Mouse (Mus musculus): ENCODE measurements around the gene Gm45717. TPM values are rescaled to one million over a fixed set of nuclear protein-coding genes. Genes with fewer than 3 reads are reported as not detected.

Gm45717 gene
- polyA plus RNA-seq, 1 experiment, result not detected

DNA sequence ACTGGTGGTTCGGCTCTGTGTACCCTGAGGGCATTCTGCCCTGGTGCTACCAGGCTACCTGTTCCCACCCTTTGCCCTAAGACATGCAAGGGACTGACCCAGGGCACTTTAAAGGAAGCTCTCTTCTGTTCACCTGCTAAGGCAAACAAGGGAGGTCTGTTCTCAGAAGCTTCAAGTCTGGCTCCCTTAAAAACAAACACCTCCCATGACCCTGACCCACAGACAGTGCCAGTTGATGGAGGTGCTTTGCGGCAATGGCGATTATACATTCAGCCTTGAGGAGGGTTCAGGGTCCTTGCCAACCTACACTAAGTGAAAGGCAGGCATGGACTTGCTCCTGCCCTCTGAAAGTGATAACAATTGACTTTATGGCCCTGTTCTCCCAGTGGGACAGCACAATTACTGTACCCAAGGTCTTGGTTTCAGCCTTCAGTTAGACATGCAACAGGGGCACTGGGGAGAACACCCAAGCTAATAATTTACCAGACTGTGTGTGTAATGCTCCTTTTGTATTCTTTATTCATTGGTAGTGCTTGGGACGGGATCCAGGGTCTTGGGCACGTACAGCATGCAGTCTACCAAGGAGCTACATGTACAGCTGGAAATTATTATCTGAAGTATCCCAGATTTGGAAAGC, 42.8 kb downstream of the Gm45717 start:
- no peaks in the 10 kb centered on the region for H3K79me3 ChIP-seq (ENCODE audit: low read depth)
- peaks cover 10% of the 10 kb centered on the region for H3K27me3 ChIP-seq (ENCODE audit: control insufficient read depth, insufficient read depth, insufficient read length)
- H3ac ChIP-seq (ENCODE audit: control insufficient read depth, insufficient read length, low read depth), result no peak overlapping the region
- no peak overlapping the region for H3K4me3 ChIP-seq (ENCODE audit: insufficient read depth, poor library complexity, severe bottlenecking)
- H3K79me2 ChIP-seq (ENCODE audit: control insufficient read depth, insufficient read depth), result no peaks in the 10 kb centered on the region
- no peak for TF ChIP-seq CTCF (IDR thresholded peaks at IDR 0.05; ENCODE audit: control insufficient read depth, insufficient read depth, insufficient read length)
- no peak for TF ChIP-seq MYOG (IDR thresholded peaks at IDR 0.05; ENCODE audit: control insufficient read depth, extremely low read depth, insufficient read length)
- no peak for TF ChIP-seq FOSL1 (IDR thresholded peaks at IDR 0.05; ENCODE audit: insufficient read depth, low read length, poor library complexity, severe bottlenecking)
- no peak for TF ChIP-seq CEBPB (IDR thresholded peaks at IDR 0.05; ENCODE audit: low read depth)
- no peaks in the 10 kb centered on the region for H3K36me3 ChIP-seq (ENCODE audit: control insufficient read depth, insufficient read depth)

DNA sequence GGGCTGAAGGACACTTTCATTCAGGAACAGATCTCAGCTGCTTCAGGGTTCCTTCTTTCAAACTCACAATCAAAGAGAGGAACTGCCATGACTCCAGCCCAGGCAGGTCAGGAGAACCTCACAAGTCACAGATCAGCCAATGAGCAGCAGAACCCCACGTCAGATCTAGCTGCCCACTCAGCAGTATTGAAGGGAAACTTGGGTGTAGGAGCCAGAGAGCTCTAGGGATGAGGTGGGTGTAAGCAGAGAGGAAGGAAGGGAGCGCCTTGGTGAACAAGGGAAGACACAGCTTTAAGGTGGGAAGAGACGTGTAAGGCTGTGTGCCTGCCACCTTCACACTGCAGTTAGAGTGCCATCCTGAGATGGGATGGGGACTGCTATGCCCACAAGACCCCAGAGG, 43.4 kb downstream of the Gm45717 start:
- TF ChIP-seq FOSL1 (IDR thresholded peaks at IDR 0.05; ENCODE audit: insufficient read depth, low read length, poor library complexity, severe bottlenecking) (no peak), MYOD1 (IDR thresholded peaks at IDR 0.05; ENCODE audit: control insufficient read depth, insufficient read length, low read depth) (no peak), CTCF (IDR thresholded peaks at IDR 0.05; ENCODE audit: control insufficient read depth, insufficient read depth, insufficient read length) (no peak), USF1 (IDR thresholded peaks at IDR 0.05; ENCODE audit: low read depth) (no peak), MYOG (IDR thresholded peaks at IDR 0.05; ENCODE audit: control insufficient read depth, extremely low read depth, insufficient read length) (no peak), CEBPB (IDR thresholded peaks at IDR 0.05; ENCODE audit: low read depth) (no peak)
- H3K27me3 ChIP-seq (ENCODE audit: control insufficient read depth, insufficient read depth, insufficient read length), result peaks cover 10% of the 10 kb centered on the region
- no peaks in the 10 kb centered on the region for H3K36me3 ChIP-seq (ENCODE audit: control insufficient read depth, insufficient read depth)
- H3K79me3 ChIP-seq (ENCODE audit: low read depth), result no peaks in the 10 kb centered on the region
- H3ac ChIP-seq (ENCODE audit: control insufficient read depth, insufficient read length, low read depth), result no peak overlapping the region
- H3K4me3 ChIP-seq (ENCODE audit: insufficient read depth, poor library complexity, severe bottlenecking), result no peak overlapping the region
- H3K79me2 ChIP-seq (ENCODE audit: control insufficient read depth, insufficient read depth), result no peaks in the 10 kb centered on the region

DNA sequence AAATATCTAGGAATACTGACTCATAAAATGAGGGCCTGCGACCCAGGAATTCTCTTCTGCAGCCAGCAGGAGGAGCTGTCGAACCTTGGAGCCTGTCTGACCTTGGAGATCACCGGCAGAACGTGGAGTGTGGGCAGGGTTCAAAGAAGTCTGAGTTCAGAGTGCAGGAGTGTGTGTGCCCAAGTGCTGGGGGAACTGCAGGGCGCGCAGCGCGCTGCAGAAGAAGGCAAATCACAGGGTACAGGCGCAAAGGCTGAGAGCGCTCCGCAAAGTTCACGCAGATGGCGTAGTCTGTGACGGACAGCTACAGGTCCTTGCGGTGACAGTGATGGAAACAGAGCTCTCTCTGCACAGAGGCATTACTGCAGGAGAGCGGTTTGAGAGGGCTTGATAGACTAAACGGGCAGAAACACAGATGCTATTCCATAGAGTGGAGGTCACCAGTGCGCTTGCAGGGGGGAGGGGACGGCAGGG, 47.1 kb downstream of the Gm45717 start:
- H3K79me3 ChIP-seq (ENCODE audit: low read depth), result no peaks in the 10 kb centered on the region
- peak overlapping the region; percentile 34 for H3ac ChIP-seq (ENCODE audit: control insufficient read depth, insufficient read length, low read depth)
- H3K4me3 ChIP-seq (ENCODE audit: insufficient read depth, poor library complexity, severe bottlenecking), result no peak overlapping the region
- peaks cover 7% of the 10 kb centered on the region for H3K27me3 ChIP-seq (ENCODE audit: control insufficient read depth, insufficient read depth, insufficient read length)
- no peaks in the 10 kb centered on the region for H3K79me2 ChIP-seq (ENCODE audit: control insufficient read depth, insufficient read depth)
- no peaks in the 10 kb centered on the region for H3K36me3 ChIP-seq (ENCODE audit: control insufficient read depth, insufficient read depth)
- TF ChIP-seq USF1 (IDR thresholded peaks at IDR 0.05; ENCODE audit: low read depth) (no peak), CTCF (IDR thresholded peaks at IDR 0.05; ENCODE audit: control insufficient read depth, insufficient read depth, insufficient read length) (peak; percentile 37)

DNA sequence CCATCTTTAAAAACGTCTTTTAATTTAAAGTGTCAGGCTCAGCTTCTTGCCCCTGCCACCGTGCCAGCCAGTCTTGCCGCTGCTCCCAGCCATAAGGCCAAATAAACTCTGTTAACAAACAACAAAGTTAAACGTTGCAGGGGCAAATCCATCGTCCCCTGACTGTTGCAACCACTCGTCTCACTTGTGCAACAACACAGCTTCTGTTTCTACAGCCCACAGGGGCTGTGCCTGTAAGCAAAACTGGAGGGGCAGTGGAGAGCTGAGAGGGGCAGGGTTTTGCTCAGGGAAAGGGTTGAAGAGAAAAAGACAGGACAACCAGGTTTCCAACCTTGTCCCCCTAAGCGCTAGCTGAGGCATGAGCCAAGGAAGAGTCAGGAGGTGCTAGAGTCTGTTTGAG, 47.6 kb downstream of the Gm45717 start:
- Histone ChIP-seq H3ac (ENCODE audit: control insufficient read depth, insufficient read length, low read depth) (no peak overlapping the region), H3K36me3 (ENCODE audit: control insufficient read depth, insufficient read depth) (no peaks in the 10 kb centered on the region), H3K79me3 (ENCODE audit: low read depth) (no peaks in the 10 kb centered on the region), H3K79me2 (ENCODE audit: control insufficient read depth, insufficient read depth) (no peaks in the 10 kb centered on the region), H3K27me3 (ENCODE audit: control insufficient read depth, insufficient read depth, insufficient read length) (peaks cover 7% of the 10 kb centered on the region), H3K4me3 (ENCODE audit: insufficient read depth, poor library complexity, severe bottlenecking) (no peak overlapping the region)
- TF ChIP-seq MYOD1 (IDR thresholded peaks at IDR 0.05; ENCODE audit: control insufficient read depth, insufficient read length, low read depth) (no peak), MYOG (IDR thresholded peaks at IDR 0.05; ENCODE audit: control insufficient read depth, extremely low read depth, insufficient read length) (no peak), FOSL1 (IDR thresholded peaks at IDR 0.05; ENCODE audit: insufficient read depth, low read length, poor library complexity, severe bottlenecking) (no peak), CEBPB (IDR thresholded peaks at IDR 0.05; ENCODE audit: low read depth) (no peak), CTCF (IDR thresholded peaks at IDR 0.05; ENCODE audit: control insufficient read depth, insufficient read depth, insufficient read length) (no peak), USF1 (IDR thresholded peaks at IDR 0.05; ENCODE audit: low read depth) (no peak)

DNA sequence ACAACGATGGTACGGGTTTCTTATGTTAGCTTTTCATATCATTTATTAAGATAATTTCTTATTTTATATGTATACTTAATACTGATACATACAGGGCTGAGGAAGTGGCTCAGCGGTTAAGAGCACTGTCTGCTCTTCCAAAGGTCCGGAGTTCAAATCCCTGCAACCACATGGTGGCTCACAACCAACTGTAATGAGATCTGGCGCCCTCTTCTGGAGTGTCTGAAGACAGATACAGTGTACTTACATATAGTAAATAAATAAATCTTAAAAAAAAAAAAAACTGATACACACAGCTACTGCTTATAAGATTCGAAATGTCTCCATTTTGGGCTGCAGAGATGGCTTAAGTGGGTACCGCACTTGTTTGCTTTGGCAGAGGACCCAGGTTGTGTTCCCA, 48.0 kb downstream of the Gm45717 start:
- Histone ChIP-seq H3ac (ENCODE audit: control insufficient read depth, insufficient read length, low read depth) (no peak overlapping the region), H3K79me3 (ENCODE audit: low read depth) (no peaks in the 10 kb centered on the region), H3K27me3 (ENCODE audit: control insufficient read depth, insufficient read depth, insufficient read length) (peaks cover 3% of the 10 kb centered on the region), H3K79me2 (ENCODE audit: control insufficient read depth, insufficient read depth) (no peaks in the 10 kb centered on the region), H3K4me3 (ENCODE audit: insufficient read depth, poor library complexity, severe bottlenecking) (no peak overlapping the region), H3K36me3 (ENCODE audit: control insufficient read depth, insufficient read depth) (no peaks in the 10 kb centered on the region)
- TF ChIP-seq MAX (IDR thresholded peaks at IDR 0.05), result no peak
- TF ChIP-seq FOSL1 (IDR thresholded peaks at IDR 0.05; ENCODE audit: insufficient read depth, low read length, poor library complexity, severe bottlenecking), result no peak
- no peak for TF ChIP-seq MYOG (IDR thresholded peaks at IDR 0.05; ENCODE audit: control insufficient read depth, extremely low read depth, insufficient read length)
- no peak for TF ChIP-seq CEBPB (IDR thresholded peaks at IDR 0.05; ENCODE audit: low read depth)
- TF ChIP-seq MYOD1 (IDR thresholded peaks at IDR 0.05; ENCODE audit: control insufficient read depth, insufficient read length, low read depth), result no peak
- TF ChIP-seq CTCF (IDR thresholded peaks at IDR 0.05; ENCODE audit: control insufficient read depth, insufficient read depth, insufficient read length), result no peak
- TF ChIP-seq USF1 (IDR thresholded peaks at IDR 0.05; ENCODE audit: low read depth), result no peak

DNA sequence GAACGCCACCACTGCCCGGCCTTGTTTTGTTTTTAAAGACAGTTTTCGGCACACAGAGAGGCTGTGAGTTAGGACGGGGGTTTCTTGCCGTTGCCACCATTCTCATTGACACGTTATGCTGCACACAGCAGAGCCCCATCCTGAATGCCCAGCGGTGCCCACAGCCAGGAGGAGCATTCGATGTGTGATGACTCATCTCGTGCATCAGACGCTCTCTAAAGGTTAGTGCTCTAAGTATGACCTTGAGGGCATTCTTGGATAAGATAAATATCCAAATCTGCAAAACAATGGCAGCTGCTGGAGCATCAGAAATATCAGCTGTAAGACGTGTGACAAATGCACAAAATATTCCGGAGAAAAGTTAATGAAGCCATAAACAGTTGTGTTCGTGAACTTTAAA, 48.6 kb downstream of the Gm45717 start:
- Histone ChIP-seq H3ac (ENCODE audit: control insufficient read depth, insufficient read length, low read depth) (no peak overlapping the region), H3K79me3 (ENCODE audit: low read depth) (no peaks in the 10 kb centered on the region), H3K4me3 (ENCODE audit: insufficient read depth, poor library complexity, severe bottlenecking) (no peak overlapping the region), H3K27me3 (ENCODE audit: control insufficient read depth, insufficient read depth, insufficient read length) (no peaks in the 10 kb centered on the region), H3K36me3 (ENCODE audit: control insufficient read depth, insufficient read depth) (no peaks in the 10 kb centered on the region), H3K79me2 (ENCODE audit: control insufficient read depth, insufficient read depth) (no peaks in the 10 kb centered on the region)
- TF ChIP-seq MYOG (IDR thresholded peaks at IDR 0.05; ENCODE audit: control insufficient read depth, extremely low read depth, insufficient read length), result no peak
- TF ChIP-seq MYOD1 (IDR thresholded peaks at IDR 0.05; ENCODE audit: control insufficient read depth, insufficient read length, low read depth), result peak; percentile 31
- no peak for TF ChIP-seq MAX (IDR thresholded peaks at IDR 0.05)
- TF ChIP-seq CEBPB (IDR thresholded peaks at IDR 0.05; ENCODE audit: low read depth), result no peak
- no peak for TF ChIP-seq USF1 (IDR thresholded peaks at IDR 0.05; ENCODE audit: low read depth)
- TF ChIP-seq CTCF (IDR thresholded peaks at IDR 0.05; ENCODE audit: control insufficient read depth, insufficient read depth, insufficient read length), result no peak

All from C2C12 (cell line).